Mouse (Mus musculus) forebrain, embryonic 13.5 days (tissue): Measurements from ENCODE around the gene Casc3. TPM values are rescaled to one million over a fixed set of nuclear protein-coding genes. Genes with fewer than 3 reads are reported as not detected.

Experiments used
- ATAC-seq: fragments of 200-750 bp; cut with Nextera tagmentation; 2 replicates; pipeline ENCODE4 v1.8.0; 2017
- H3K27ac ChIP-seq: fragments of 300-500 bp; sonication (generic); 2 replicates; pipeline ENCODE4 v1.5.1; 2015; ENCODE audit warnings: inconsistent platforms, mild to moderate bottlenecking, moderate library complexity
- H3K27me3 ChIP-seq: fragments of 300-500 bp; sonication (generic); 2 replicates; pipeline ENCODE4 v1.6.1; 2015; ENCODE audit warnings: mild to moderate bottlenecking, inconsistent platforms
- H3K36me3 ChIP-seq: fragments of 300-500 bp; sonication (generic); 2 replicates; pipeline ENCODE4 v1.6.1; 2015; ENCODE audit warnings: mild to moderate bottlenecking, inconsistent platforms; ENCODE audit not compliant: poor library complexity, severe bottlenecking
- H3K4me1 ChIP-seq: fragments of 300-500 bp; sonication (generic); 2 replicates; pipeline ENCODE4 v1.6.1; 2015; ENCODE audit warnings: inconsistent platforms
- H3K4me2 ChIP-seq: fragments of 300-500 bp; sonication (generic); 2 replicates; pipeline ENCODE4 v1.6.1; 2015; ENCODE audit warnings: inconsistent platforms, mild to moderate bottlenecking, moderate library complexity
- H3K4me3 ChIP-seq: fragments of 300-500 bp; sonication (generic); 2 replicates; pipeline ENCODE4 v1.5.1; 2015; ENCODE audit warnings: mild to moderate bottlenecking, inconsistent platforms
- H3K9ac ChIP-seq: fragments of 300-500 bp; sonication (generic); 2 replicates; pipeline ENCODE4 v1.6.1; 2015; ENCODE audit warnings: mild to moderate bottlenecking, inconsistent platforms
- H3K9me3 ChIP-seq: fragments of 300-500 bp; sonication (generic); replicated peaks from 2 replicates; pipeline ENCODE4 v1.6.1; 2016; ENCODE audit warnings: inconsistent platforms
- WGBS: fragments of 180-500 bp; shearing (Covaris S2); methylation state at CpG from one replicate; pipeline ENCODE4 v1.1.7; 2015; 5-methylcytosine and 5-hydroxymethylcytosine counted together
- polyA plus RNA-seq: library from polyadenylated mRNA; unstranded; fragments of >200 nt; fragmentation: Nextera tagmentation; extraction: Ambion mirVana; gene quantifications from 2 replicates; pipeline ENCODE4 v1.2.1, GENCODE M21; 2015

Gene Casc3
- 46.4 and 51.1 TPM in 2 replicates for polyA plus RNA-seq

DNA sequence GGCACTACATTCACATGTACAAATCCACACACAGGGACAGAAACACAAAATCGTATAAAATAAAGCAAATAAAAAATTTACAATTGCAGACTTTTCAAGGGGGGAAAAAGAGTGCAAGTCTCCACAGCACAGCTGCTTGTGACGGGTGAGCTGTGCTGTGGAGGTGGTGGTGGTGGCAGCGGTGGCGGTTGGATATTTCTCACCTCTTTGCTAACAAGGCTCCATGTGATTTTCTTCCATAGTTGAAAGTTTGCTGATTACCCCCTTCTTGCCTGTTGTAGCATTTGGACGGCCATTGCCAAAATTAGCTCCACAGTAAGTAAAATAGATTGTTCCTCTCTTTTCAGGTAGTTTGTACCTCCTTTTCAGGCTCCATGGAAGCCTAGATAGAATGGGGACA lies at the start of gene Casc3:
Casc3 (plus strand) TSS at position 301 of the 400 bp plus-strand sequence.
- ATAC-seq: no peak
- Histone ChIP-seq H3K27ac (no peak within 1 kb of the TSS), H3K4me2 (no peak within 1 kb of the TSS), H3K4me3 (no peak within 1 kb of the TSS), H3K27me3 (no peaks in the 10 kb centered on the region), H3K36me3 (peaks cover 86% of the 10 kb centered on the region), H3K9me3 (no peaks in the 10 kb centered on the region), H3K9ac (no peak within 1 kb of the TSS), H3K4me1 (peaks cover 9% of the 10 kb centered on the region)
- 94% methylated on average over 5 of the region's 5 CpGs for WGBS

DNA sequence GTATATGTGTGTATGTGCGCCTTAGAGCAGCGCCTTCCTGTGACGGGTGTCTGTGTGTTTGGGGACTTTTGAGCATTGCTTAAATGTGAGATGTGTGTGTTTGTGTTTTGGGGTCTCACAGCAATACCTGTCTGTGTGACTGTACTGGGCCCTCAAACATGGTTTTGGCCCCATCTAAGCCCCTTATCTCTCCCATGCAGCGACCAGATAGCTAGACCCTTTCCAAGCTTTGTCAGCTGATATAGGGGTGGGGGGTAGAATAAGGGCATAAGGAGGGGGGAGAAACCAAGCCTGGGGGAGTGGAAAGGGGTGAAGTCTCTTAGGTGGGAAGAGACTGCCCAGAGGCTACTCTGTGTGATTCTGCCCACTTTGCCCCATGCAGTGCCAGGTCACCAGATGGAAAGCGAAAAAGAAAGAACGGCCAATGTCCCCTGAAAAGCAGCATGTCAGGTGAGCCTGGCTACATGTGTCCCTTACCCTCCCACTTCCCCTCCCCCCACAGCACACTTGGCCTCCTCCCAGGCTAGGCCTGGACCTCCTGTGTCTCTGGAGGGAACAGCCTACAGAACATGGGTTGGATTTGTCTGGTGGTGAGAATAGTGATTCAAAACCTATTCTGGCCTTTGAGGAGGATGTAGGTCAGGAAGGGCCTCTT lies 48.9 kb upstream of the Casc3 start:
- Histone ChIP-seq H3K4me1 (peaks cover 46% of the 10 kb centered on the region), H3K9ac (no peak overlapping the region), H3K27me3 (no peaks in the 10 kb centered on the region), H3K27ac (no peak overlapping the region), H3K9me3 (no peaks in the 10 kb centered on the region), H3K4me2 (no peak overlapping the region), H3K36me3 (peaks cover 66% of the 10 kb centered on the region), H3K4me3 (no peak overlapping the region)
- no peak for ATAC-seq
- WGBS: 96% methylated on average over 6 of the region's 6 CpGs

DNA sequence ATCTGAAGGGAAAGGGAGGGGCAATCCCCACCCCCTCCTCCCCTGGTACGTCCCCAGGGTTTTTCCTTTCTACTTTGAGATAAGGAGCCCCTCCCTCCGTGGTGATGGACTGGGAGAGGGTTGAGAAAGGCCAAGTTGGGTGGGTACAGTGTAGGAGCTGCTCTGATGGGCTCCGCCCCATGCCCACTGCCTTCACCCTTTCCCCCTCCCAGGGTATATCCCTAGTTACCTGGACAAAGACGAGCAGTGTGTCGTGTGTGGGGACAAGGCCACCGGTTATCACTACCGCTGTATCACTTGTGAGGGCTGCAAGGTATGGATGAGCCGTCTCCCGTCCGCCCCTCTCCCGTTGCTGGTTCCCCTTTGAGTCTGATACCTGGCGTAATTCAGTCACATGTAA lies 48.0 kb upstream of the Casc3 start:
- Histone ChIP-seq H3K9me3 (no peaks in the 10 kb centered on the region), H3K27ac (no peak overlapping the region), H3K4me3 (no peak overlapping the region), H3K27me3 (no peaks in the 10 kb centered on the region), H3K9ac (no peak overlapping the region; the same call in 1 of the 2 replicates), H3K4me1 (peaks cover 37% of the 10 kb centered on the region), H3K36me3 (peaks cover 74% of the 10 kb centered on the region), H3K4me2 (no peak overlapping the region)
- 90% methylated on average over 12 of the region's 12 CpGs for WGBS
- no peak for ATAC-seq

DNA sequence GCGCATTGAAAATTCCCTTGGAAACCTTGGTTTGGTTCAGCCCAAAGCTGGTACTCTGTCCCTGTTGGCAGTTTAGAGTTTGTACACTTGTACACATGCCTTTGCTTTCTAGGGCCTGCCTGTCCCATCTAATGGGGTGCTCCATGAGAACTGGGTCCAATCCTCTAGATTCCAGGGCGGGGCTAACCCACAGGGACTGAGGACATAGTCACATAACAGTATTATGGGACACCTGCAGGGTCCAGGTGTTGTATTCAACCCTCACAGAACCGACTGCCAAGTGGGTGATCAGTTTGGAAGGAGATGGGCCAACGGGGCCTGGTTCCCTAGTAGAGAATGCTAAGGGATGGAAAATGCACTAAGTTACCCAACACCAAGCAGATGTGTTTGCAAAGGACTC lies 42.8 kb upstream of the Casc3 start:
- no peak overlapping the region for H3K4me2 ChIP-seq
- H3K27me3 ChIP-seq: no peaks in the 10 kb centered on the region
- H3K27ac ChIP-seq: no peak overlapping the region
- no peak for ATAC-seq
- H3K4me1 ChIP-seq: peaks cover 22% of the 10 kb centered on the region
- no peak overlapping the region for H3K4me3 ChIP-seq
- no peaks in the 10 kb centered on the region for H3K9me3 ChIP-seq
- peaks cover 82% of the 10 kb centered on the region for H3K36me3 ChIP-seq
- no peak overlapping the region for H3K9ac ChIP-seq
- WGBS: 90% methylated on average over 4 of the region's 4 CpGs

DNA sequence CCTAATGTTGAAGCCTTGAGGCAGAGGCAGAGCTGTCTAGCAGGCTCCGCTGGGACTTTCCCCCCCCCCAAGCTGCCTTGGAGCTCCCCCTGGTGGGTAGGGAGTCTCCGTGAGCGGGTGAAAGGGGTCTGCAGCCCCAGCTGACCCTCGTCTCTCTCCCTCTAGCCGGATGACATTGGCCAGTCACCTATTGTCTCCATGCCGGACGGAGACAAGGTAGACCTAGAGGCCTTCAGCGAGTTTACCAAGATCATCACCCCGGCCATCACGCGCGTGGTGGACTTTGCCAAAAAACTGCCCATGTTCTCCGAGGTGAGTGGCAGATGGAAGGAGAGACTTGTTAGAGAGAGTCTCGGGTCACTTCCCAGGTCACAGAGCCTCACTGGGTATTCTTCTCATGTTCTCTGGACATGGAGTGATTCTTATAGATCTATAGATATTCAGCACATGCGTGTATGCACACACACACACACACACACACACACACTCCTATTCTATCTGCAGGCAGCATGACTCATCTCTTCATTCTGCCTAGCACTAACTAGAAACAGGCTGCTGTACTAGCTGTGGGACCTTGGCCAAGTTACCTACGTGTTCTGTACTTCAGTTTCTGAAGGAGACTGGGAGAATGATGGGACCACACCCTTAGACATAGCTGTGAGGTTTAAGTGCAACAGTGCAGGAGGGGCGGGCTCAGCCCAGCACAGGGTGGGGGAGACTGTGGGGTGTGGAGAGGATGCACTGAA lies 41.8 kb upstream of the Casc3 start:
- Histone ChIP-seq H3K9ac (no peak overlapping the region), H3K27ac (no peak overlapping the region), H3K27me3 (no peaks in the 10 kb centered on the region), H3K36me3 (peaks cover 72% of the 10 kb centered on the region), H3K4me3 (no peak overlapping the region), H3K4me2 (no peak overlapping the region), H3K4me1 (peaks cover 32% of the 10 kb centered on the region), H3K9me3 (no peaks in the 10 kb centered on the region)
- ATAC-seq: no peak
- WGBS: 62% methylated on average over 17 of the region's 17 CpGs

DNA sequence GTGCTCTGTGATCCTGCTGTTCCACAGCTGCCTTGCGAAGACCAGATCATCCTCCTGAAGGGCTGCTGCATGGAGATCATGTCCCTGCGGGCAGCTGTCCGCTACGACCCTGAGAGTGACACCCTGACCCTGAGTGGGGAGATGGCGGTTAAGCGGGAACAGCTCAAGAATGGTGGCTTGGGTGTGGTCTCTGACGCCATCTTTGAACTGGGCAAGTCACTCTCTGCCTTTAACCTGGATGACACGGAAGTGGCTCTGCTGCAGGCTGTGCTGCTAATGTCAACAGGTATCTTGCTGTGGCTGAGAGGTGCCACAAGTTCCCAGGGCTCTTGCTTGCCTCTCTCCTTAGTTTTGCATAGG lies 41.2 kb upstream of the Casc3 start:
- Histone ChIP-seq H3K36me3 (peaks cover 73% of the 10 kb centered on the region), H3K4me3 (no peak overlapping the region), H3K9ac (no peak overlapping the region), H3K27ac (no peak overlapping the region), H3K4me1 (peaks cover 38% of the 10 kb centered on the region), H3K27me3 (no peaks in the 10 kb centered on the region), H3K4me2 (no peak overlapping the region), H3K9me3 (no peaks in the 10 kb centered on the region)
- no peak for ATAC-seq
- WGBS: 91% methylated on average over 8 of the region's 8 CpGs

DNA sequence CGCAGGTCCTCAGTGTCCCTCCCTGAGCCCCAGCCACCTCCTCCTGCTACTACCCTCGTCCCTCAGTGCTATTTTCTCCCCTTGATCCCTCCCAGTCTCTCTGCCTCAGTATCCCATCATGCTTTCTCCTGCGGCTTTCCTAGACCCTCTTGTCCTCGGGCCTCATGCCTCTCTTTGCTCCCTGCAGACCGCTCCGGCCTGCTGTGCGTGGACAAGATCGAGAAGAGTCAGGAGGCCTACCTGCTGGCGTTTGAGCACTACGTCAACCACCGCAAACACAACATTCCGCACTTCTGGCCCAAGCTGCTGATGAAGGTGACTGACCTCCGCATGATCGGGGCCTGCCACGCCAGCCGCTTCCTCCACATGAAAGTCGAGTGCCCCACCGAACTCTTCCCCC lies 40.6 kb upstream of the Casc3 start:
- H3K9ac ChIP-seq: no peak overlapping the region

DNA sequence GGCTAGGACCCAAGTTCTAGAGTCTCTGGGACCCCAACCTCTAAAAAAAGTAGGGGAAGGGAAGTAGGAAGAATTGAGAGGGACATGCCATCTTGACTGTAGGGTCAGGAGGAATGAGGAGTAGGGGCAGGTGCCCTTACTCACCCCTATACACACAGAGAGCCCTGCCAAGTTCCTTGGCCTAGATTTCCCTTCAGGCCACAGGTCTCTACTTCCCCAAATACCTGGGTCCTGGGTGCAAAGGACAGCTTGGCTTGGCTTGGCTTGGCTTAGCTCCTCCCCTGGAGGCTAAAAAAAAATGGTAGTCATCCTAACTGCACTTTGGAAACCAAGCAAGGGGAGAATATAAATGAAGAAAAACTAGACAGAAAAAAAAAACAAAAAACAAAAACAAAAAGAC lies 40.0 kb upstream of the Casc3 start:
- Histone ChIP-seq H3K36me3 (peaks cover 80% of the 10 kb centered on the region), H3K27me3 (no peaks in the 10 kb centered on the region), H3K27ac (peak overlapping the region; percentile 88; the same call in 1 of the 2 replicates), H3K9me3 (no peaks in the 10 kb centered on the region), H3K4me1 (peaks cover 50% of the 10 kb centered on the region), H3K9ac (no peak overlapping the region), H3K4me2 (no peak overlapping the region), H3K4me3 (no peak overlapping the region)
- ATAC-seq: no peak

More for the DNA sequence above, 40.6 kb upstream of the Casc3 start:
- H3K4me3 ChIP-seq: no peak overlapping the region
- no peak for ATAC-seq
- H3K36me3 ChIP-seq: peaks cover 74% of the 10 kb centered on the region
- H3K9me3 ChIP-seq: no peaks in the 10 kb centered on the region
- 0 out of 2 replicates have a peak overlapping the region, but pooled peaks have one; percentile 0 for H3K27ac ChIP-seq
- H3K4me1 ChIP-seq: peaks cover 44% of the 10 kb centered on the region
- H3K27me3 ChIP-seq: no peaks in the 10 kb centered on the region
- WGBS: 89% methylated on average over 18 of the region's 18 CpGs
- no peak overlapping the region for H3K4me2 ChIP-seq

DNA sequence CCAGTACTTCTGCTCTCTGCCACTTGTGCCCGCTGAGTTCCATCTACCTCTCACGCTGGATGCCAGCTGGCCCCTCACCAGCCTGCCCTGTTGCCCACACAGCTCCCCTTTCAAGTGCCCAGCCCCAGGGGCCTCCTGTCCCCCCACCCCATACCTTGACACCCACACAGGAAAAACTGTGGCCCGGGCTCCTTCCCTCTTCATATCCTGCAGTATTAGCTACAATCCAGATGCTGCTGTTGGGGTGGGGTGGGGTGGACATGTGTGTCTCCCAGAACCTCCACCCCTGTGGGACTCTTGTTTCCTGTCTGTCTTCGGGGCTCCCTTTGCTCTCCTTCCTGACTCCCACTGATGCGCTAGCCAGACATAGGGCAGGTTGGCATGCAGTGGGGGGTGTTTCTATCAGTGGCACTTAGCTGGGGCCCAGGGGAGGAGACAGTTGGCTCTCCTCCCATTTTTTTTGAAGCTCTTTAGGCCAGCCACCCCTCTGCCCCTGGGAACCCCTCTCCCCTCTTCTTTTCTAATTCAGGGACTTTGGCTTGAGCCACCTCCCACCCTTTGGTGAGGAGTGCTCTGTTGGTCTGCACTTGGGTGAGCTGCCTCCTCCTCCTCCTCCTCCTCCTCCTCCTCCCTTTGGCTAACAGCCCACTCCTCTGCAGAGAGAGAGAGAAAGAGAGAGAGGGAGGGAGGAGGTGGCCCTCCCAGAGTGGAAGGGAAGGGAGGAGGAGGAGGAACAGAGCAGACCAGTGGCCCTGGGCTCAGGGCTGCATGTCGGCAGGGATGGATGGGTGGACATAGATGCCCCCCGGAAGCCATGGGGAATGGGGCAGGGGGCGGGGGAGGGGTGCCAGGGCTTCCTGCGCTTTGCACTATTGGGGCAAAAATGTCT lies 39.0 kb upstream of the Casc3 start:
- Histone ChIP-seq H3K9me3 (no peaks in the 10 kb centered on the region), H3K36me3 (peaks cover 80% of the 10 kb centered on the region), H3K4me2 (peak overlapping the region; percentile 12; the same call in 1 of the 2 replicates), H3K27ac (peak overlapping the region; percentile 88), H3K9ac (peak overlapping the region; percentile 23), H3K27me3 (no peaks in the 10 kb centered on the region), H3K4me3 (no peak overlapping the region), H3K4me1 (peaks cover 51% of the 10 kb centered on the region)
- WGBS: 42% methylated on average over 9 of the region's 9 CpGs
- ATAC-seq: no peak

DNA sequence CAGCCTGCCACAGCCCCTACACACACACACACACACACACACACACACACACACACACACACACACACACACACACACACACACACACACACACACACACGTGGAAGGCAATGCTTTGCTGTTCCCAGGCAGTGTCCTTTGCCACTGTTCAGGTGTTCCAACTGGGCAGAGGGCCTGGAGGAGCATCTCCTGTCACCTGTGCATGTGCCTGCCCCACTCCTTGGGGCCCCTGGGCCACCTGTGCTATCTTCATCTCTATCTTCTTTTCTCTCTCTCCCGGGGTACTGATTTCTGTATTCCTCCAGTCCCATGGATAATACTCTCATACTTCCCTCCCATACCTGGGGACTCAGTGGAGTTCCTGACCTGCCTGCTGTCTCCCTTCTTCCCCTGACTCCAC lies 38.4 kb upstream of the Casc3 start:
- WGBS: 72% methylated on average over 1 of the region's 2 CpGs

DNA sequence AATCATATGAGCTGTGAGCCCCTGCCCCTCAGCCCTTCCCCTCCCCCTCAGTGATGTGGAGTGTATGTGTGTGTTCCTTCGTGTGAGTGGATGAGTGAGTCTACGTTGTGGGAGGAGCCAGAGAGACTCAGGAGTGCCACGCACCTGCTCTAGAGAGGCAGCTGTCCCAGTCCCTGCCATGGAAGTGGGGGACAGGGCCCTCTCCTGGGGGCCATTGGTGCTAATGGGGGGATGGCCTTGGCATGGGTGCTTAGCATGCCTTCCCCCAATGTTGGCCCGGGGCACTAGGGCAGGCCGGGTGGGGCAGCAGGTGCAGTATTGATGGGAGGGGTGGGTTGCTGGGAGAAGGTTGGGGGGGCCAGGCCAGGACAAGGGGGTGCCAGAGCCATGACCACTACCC lies 37.9 kb upstream of the Casc3 start:
- peak overlapping the region; percentile 10; the same call in 1 of the 2 replicates for H3K9ac ChIP-seq
- peak overlapping the region; percentile 53 for H3K4me2 ChIP-seq
- no peaks in the 10 kb centered on the region for H3K27me3 ChIP-seq
- H3K9me3 ChIP-seq: no peaks in the 10 kb centered on the region
- H3K4me3 ChIP-seq: no peak overlapping the region
- ATAC-seq: peak; percentile 9; the same call in 1 of the 2 replicates
- WGBS: 29% methylated on average over 4 of the region's 5 CpGs
- peaks cover 54% of the 10 kb centered on the region for H3K4me1 ChIP-seq
- H3K36me3 ChIP-seq: peaks cover 79% of the 10 kb centered on the region
- peak overlapping the region; percentile 88 for H3K27ac ChIP-seq

More for the DNA sequence above, 38.4 kb upstream of the Casc3 start:
- Histone ChIP-seq H3K9me3 (no peaks in the 10 kb centered on the region), H3K4me3 (no peak overlapping the region), H3K36me3 (peaks cover 80% of the 10 kb centered on the region), H3K9ac (no peak overlapping the region), H3K4me1 (peaks cover 52% of the 10 kb centered on the region), H3K27ac (peak overlapping the region; percentile 88), H3K27me3 (no peaks in the 10 kb centered on the region), H3K4me2 (no peak overlapping the region)
- no peak for ATAC-seq

DNA sequence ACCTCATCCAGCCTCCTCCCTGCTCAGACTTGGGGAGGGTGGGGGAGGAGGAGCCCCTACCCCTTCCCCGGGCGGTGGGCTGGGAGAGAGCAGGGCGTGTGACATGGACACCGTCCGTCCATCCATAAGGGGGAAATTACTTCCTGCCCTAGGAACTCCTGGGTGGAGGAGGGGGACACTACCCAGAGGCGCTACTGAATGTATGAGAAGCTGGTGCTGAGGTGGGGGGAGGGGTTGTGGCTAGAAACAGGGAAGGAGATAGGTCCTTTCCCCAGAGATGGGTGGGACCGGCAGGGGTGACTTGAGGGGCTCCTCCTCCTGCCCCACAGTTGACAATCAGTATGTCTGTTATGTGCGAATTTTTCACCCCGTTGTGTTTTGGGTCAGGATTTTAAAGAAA lies 37.4 kb upstream of the Casc3 start:
- Histone ChIP-seq H3K9ac (peak overlapping the region; percentile 10; the same call in 1 of the 2 replicates), H3K4me3 (no peak overlapping the region), H3K4me2 (peak overlapping the region; percentile 53), H3K4me1 (peaks cover 54% of the 10 kb centered on the region), H3K27me3 (no peaks in the 10 kb centered on the region), H3K9me3 (no peaks in the 10 kb centered on the region), H3K27ac (peak overlapping the region; percentile 88), H3K36me3 (peaks cover 74% of the 10 kb centered on the region)
- peak; percentile 67 for ATAC-seq
- WGBS: 19% methylated on average over 9 of the region's 9 CpGs
